Mouse (Mus musculus): ENCODE data around the gene Tns1.

DNA sequence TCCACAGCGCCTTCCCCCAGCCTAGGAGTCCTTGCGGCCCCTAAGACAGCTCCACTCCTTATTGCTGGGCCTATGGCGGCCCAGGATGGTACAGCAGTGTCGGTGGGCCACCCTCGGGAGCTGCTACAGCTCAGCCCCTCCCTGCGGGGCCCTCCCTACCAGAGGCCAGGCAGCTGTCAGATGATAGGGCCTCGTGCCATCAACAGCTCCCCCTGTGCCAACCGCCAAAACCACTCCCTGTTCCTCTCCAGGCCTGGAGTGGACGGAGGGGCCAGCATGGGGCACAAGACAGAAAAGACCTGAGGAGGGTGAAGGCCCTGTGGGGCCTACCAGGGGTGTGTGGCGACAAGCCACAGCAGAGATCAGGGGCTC is 122.8 kb downstream of the Tns1 start:
- TF ChIP-seq GATA1 (IDR thresholded peaks at IDR 0.05; ENCODE audit: borderline replicate concordance, low read length) (no peak), FLI1 (IDR thresholded peaks at IDR 0.05; ENCODE audit: low read length) (no peak)

All from megakaryocyte, embryonic 14.5 days (primary cell).